Mouse (Mus musculus): ENCODE results near the gene Aebp2. TPM values are rescaled to one million over a fixed set of nuclear protein-coding genes. Genes with fewer than 3 reads are reported as not detected.
"Not testable (repeated sequence)": the region's sequence is repeated elsewhere in the genome, so short reads cannot be mapped to it uniquely, and the experiment has no call there.

Aebp2 gene
- polyA plus RNA-seq, 1 experiment from 2014 or later: 18.7 TPM

DNA sequence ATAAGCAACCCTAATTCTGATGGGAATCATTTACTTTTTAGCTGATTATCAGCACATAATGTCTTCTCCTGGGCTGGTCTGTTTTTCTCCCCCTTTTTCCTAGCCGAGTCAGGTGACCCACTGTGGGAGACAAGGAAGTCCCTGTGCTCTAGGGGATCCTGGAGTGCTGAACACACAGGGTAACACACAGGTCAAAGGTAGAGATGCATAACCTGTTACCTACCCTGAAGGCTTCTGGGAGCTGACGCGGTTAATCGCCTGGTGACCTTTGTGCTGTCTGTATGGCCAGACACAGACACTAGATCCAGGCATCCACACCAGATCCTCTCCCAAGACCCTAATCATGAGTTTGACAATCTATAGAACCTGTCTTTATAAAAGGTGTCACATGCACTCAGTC, 21.3 kb upstream of the Aebp2 start:
- no peak overlapping the region for H3K4me3 ChIP-seq (ENCODE audit: low read depth, low read length)
- H3K4me2 ChIP-seq (ENCODE audit: low read depth, low read length): no peak overlapping the region
- H3K9ac ChIP-seq (ENCODE audit: low read depth, low read length): no peak overlapping the region
- WGBS: 83% methylated on average over 4 of the region's 4 CpGs
- DNase-seq (ENCODE audit: low spot score) (no peak), ATAC-seq (ENCODE audit: low read depth) (no peak)
- H3K27ac ChIP-seq (replicated peaks; ENCODE audit: low read depth, low read length): no peak overlapping the region
- peaks cover 8% of the 10 kb centered on the region; the same call in 1 of the 2 replicates for H3K4me1 ChIP-seq (ENCODE audit: control insufficient read depth, insufficient read depth, low read length)
- no peaks in the 10 kb centered on the region for H3K27me3 ChIP-seq (replicated peaks; ENCODE audit: control insufficient read depth, insufficient read depth, low read length)
- H3K9me3 ChIP-seq (ENCODE audit: control insufficient read depth, low read length): no peaks in the 10 kb centered on the region
- H3K36me3 ChIP-seq (ENCODE audit: control insufficient read depth, insufficient read depth, low read length): peaks cover 19% of the 10 kb centered on the region

DNA sequence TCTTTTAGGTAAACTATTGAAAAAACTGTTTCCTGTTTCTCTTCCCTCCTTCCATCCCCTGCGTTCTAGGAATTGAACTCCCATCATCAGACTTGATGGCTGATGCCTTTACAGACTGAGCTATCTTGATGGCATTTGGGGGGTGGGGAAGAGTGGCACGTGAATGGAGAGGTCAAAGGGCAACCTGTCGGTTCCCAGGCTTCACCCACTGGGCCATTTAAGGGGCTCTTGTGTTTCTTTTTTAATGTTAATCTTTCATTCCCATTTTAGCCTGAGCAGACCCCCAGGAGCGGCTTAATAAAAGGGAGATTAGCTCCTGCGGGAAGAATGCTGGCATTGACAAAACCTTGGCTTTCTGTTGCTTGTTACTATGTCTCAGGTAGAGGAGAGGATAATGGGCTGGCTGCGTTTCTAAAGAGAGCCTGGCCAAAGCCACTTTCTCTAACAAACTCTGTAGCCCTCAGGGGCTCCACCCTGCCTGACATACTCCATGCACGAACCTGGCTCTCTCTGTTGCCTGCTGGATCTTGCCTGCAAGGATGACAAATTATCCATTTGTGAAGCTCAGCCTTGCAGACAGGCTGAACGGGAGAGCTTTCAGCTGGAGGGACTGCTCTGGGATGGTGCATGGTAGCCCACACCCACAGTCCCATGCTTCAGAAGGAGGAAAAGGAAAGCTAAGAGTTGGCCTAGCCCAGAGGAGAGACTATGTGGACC, 19.1 kb upstream of the Aebp2 start:
- Histone ChIP-seq H3K9ac (ENCODE audit: low read depth, low read length) (no peak overlapping the region), H3K9me3 (ENCODE audit: control insufficient read depth, low read length) (no peaks in the 10 kb centered on the region), H3K27me3 (replicated peaks; ENCODE audit: control insufficient read depth, insufficient read depth, low read length) (no peaks in the 10 kb centered on the region), H3K4me2 (ENCODE audit: low read depth, low read length) (no peak overlapping the region), H3K27ac (replicated peaks; ENCODE audit: low read depth, low read length) (peak overlapping the region; percentile 21; the same call in 1 of the 2 replicates), H3K4me1 (ENCODE audit: control insufficient read depth, insufficient read depth, low read length) (peaks cover 8% of the 10 kb centered on the region; the same call in 1 of the 2 replicates), H3K36me3 (ENCODE audit: control insufficient read depth, insufficient read depth, low read length) (no peaks in the 10 kb centered on the region), H3K4me3 (ENCODE audit: low read depth, low read length) (no peak overlapping the region)
- DNase-seq (ENCODE audit: low spot score) (peak; percentile 65), ATAC-seq (ENCODE audit: low read depth) (peak; percentile 61)
- 16% methylated on average over 8 of the region's 8 CpGs for WGBS

DNA sequence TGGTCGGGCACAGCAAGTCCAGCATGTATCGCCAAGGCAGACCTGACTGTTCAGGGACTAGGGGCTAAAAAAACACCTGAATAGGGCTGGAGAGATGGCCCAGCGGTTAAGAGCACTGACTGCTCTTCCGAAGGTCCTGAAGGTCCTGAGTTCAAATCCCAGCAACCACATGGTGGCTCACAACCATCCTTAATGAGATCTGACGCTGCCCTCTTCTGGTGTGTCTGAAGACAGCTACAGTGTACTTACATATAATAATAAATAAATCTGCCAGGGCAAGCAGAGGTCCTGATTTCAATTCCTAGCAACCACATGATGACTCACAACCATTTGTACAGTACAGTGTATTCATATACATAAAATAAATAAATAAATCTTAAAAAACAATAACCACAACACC, 17.3 kb upstream of the Aebp2 start:
- 83% methylated on average over 5 of the region's 5 CpGs for WGBS
- not testable (repeated sequence) for H3K9me3 ChIP-seq (ENCODE audit: control insufficient read depth, low read length); H3K4me2 ChIP-seq (ENCODE audit: low read depth, low read length); H3K4me3 ChIP-seq (ENCODE audit: low read depth, low read length); H3K27me3 ChIP-seq (replicated peaks; ENCODE audit: control insufficient read depth, insufficient read depth, low read length); H3K4me1 ChIP-seq (ENCODE audit: control insufficient read depth, insufficient read depth, low read length); ATAC-seq (ENCODE audit: low read depth); DNase-seq (ENCODE audit: low spot score); H3K27ac ChIP-seq (replicated peaks; ENCODE audit: low read depth, low read length); H3K9ac ChIP-seq (ENCODE audit: low read depth, low read length); H3K36me3 ChIP-seq (ENCODE audit: control insufficient read depth, insufficient read depth, low read length)

DNA sequence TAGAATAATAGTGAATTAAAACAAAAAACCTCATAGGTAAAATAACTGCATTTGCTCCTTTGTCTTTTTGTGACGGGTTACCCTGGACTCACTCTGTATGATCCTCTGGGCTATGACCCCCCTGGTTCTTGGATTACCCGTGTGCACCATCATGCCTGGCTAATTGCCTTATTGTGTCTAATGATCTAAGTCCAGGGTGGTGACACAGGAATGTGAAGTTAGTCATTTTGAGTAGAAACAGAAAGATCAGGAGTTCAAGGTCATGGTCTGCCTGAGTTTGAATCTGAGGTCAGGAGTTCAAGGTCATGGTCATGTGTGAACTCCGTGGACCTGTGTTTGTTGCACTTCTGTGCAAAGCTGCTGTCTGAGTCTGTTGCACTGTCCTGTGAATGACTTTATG, 16.7 kb upstream of the Aebp2 start:
- H3K27me3 ChIP-seq (replicated peaks; ENCODE audit: control insufficient read depth, insufficient read depth, low read length): no peaks in the 10 kb centered on the region
- DNase-seq (ENCODE audit: low spot score) (no peak), ATAC-seq (ENCODE audit: low read depth) (no peak)
- H3K4me3 ChIP-seq (ENCODE audit: low read depth, low read length): no peak overlapping the region
- H3K4me1 ChIP-seq (ENCODE audit: control insufficient read depth, insufficient read depth, low read length): peaks cover 8% of the 10 kb centered on the region; the same call in 1 of the 2 replicates
- 46% methylated on average over 3 of the region's 3 CpGs for WGBS
- H3K4me2 ChIP-seq (ENCODE audit: low read depth, low read length): no peak overlapping the region
- no peaks in the 10 kb centered on the region for H3K9me3 ChIP-seq (ENCODE audit: control insufficient read depth, low read length)
- no peaks in the 10 kb centered on the region for H3K36me3 ChIP-seq (ENCODE audit: control insufficient read depth, insufficient read depth, low read length)
- no peak overlapping the region for H3K9ac ChIP-seq (ENCODE audit: low read depth, low read length)
- no peak overlapping the region for H3K27ac ChIP-seq (replicated peaks; ENCODE audit: low read depth, low read length)

DNA sequence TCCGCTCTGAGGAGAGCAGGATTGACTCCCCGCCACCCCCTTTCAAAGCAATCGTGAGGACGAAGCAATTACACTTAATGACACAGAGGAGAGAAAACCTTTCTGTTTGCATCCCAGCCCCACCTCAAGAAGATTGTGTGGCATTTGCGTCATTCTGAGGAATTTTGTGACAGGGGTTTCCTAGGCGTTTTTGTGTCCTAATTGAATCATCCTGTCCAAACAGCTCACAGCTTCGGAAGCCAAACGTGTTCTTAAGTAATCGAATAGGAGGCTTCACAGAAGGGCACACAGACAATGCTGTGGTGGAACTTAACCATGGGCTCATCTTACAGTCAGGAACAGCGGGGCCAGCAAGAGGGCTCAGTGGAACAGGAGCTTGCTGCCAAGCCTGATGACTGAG, 15.9 kb upstream of the Aebp2 start:
- Histone ChIP-seq H3K27me3 (replicated peaks; ENCODE audit: control insufficient read depth, insufficient read depth, low read length) (no peaks in the 10 kb centered on the region), H3K4me2 (ENCODE audit: low read depth, low read length) (no peak overlapping the region), H3K4me1 (ENCODE audit: control insufficient read depth, insufficient read depth, low read length) (peaks cover 11% of the 10 kb centered on the region), H3K9ac (ENCODE audit: low read depth, low read length) (no peak overlapping the region), H3K27ac (replicated peaks; ENCODE audit: low read depth, low read length) (no peak overlapping the region; the same call in 1 of the 2 replicates), H3K36me3 (ENCODE audit: control insufficient read depth, insufficient read depth, low read length) (no peaks in the 10 kb centered on the region), H3K4me3 (ENCODE audit: low read depth, low read length) (no peak overlapping the region), H3K9me3 (ENCODE audit: control insufficient read depth, low read length) (no peaks in the 10 kb centered on the region)
- ATAC-seq (ENCODE audit: low read depth) (no peak), DNase-seq (ENCODE audit: low spot score) (peak; percentile 53)
- 27% methylated on average over 10 of the region's 10 CpGs for WGBS

DNA sequence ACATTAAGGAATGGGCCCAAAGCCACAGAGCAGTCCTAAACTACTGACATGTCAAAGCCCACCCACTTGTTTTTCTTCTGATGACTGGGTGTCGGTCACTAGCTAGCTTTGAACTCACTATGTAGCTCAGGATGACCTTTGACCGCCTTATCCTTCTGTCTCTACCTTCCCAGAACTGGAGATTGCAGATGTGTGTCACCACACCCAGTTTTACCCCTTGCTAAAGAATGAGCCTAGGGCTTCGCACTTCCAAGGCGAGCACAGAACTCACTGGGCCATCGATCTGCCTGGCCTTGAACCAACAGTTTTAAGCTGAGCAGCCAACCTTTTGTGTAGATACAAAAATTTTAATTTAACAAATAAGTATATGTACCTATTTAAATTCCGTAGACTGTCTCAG, 13.8 kb upstream of the Aebp2 start:
- no peak for ATAC-seq (ENCODE audit: low read depth)
- H3K36me3 ChIP-seq (ENCODE audit: control insufficient read depth, insufficient read depth, low read length): no peaks in the 10 kb centered on the region
- H3K27me3 ChIP-seq (replicated peaks; ENCODE audit: control insufficient read depth, insufficient read depth, low read length): no peaks in the 10 kb centered on the region
- no peak overlapping the region for H3K9ac ChIP-seq (ENCODE audit: low read depth, low read length)
- no peak overlapping the region for H3K4me3 ChIP-seq (ENCODE audit: low read depth, low read length)
- no peak overlapping the region for H3K27ac ChIP-seq (replicated peaks; ENCODE audit: low read depth, low read length)
- 91% methylated on average over 6 of the region's 6 CpGs for WGBS
- H3K9me3 ChIP-seq (ENCODE audit: control insufficient read depth, low read length): no peaks in the 10 kb centered on the region
- peaks cover 7% of the 10 kb centered on the region for H3K4me1 ChIP-seq (ENCODE audit: control insufficient read depth, insufficient read depth, low read length)
- no peak overlapping the region for H3K4me2 ChIP-seq (ENCODE audit: low read depth, low read length)
- no peak for DNase-seq (ENCODE audit: low spot score)

DNA sequence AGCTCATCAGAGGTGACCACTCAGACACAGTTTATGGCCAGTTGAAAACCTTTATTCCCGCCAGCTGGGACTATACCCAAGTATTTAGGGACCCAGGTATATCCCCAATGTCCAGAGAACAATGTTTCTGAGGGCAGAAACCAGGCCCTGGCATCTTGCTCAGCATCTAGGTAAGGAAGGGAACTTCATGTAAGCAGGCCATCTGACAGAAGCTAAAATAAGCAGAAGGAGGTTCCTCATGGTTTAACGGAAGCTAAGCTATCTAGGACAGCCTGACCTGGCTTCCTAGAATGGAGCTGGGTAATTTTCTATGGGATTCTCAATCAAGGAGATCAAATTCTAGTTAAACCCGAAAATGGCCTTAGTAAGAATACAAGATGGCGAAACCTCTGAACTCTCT, 12.9 kb upstream of the Aebp2 start:
- Histone ChIP-seq H3K9ac (ENCODE audit: low read depth, low read length) (no peak overlapping the region), H3K4me2 (ENCODE audit: low read depth, low read length) (no peak overlapping the region), H3K27me3 (replicated peaks; ENCODE audit: control insufficient read depth, insufficient read depth, low read length) (no peaks in the 10 kb centered on the region), H3K27ac (replicated peaks; ENCODE audit: low read depth, low read length) (no peak overlapping the region), H3K36me3 (ENCODE audit: control insufficient read depth, insufficient read depth, low read length) (no peaks in the 10 kb centered on the region), H3K9me3 (ENCODE audit: control insufficient read depth, low read length) (no peaks in the 10 kb centered on the region), H3K4me1 (ENCODE audit: control insufficient read depth, insufficient read depth, low read length) (peaks cover 6% of the 10 kb centered on the region), H3K4me3 (ENCODE audit: low read depth, low read length) (no peak overlapping the region)
- WGBS: 80% methylated on average over 4 of the region's 4 CpGs
- no peak for ATAC-seq (ENCODE audit: low read depth)
- no peak for DNase-seq (ENCODE audit: low spot score)

DNA sequence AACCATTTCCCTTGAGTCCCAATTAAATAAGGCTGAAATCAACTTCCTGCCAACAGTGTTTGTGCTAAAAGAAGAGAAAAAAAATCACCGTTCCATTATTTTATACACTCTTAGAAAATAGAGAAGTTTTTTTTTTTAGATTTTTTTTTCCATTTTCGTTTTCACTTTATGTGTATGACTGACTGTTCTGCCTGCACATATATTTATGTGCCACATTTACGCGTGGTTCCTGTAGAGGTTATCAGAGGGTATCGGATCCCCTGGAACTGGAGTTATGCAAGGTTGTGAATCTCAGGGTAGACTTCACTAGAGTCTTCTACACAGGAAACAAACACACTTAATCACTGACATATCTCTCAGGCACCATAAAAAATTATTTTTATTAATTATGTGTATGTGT, 12.3 kb upstream of the Aebp2 start:
- Histone ChIP-seq H3K4me3 (ENCODE audit: low read depth, low read length) (no peak overlapping the region), H3K36me3 (ENCODE audit: control insufficient read depth, insufficient read depth, low read length) (no peaks in the 10 kb centered on the region), H3K9ac (ENCODE audit: low read depth, low read length) (no peak overlapping the region), H3K4me1 (ENCODE audit: control insufficient read depth, insufficient read depth, low read length) (peaks cover 6% of the 10 kb centered on the region), H3K27ac (replicated peaks; ENCODE audit: low read depth, low read length) (no peak overlapping the region), H3K27me3 (replicated peaks; ENCODE audit: control insufficient read depth, insufficient read depth, low read length) (no peaks in the 10 kb centered on the region), H3K9me3 (ENCODE audit: control insufficient read depth, low read length) (no peaks in the 10 kb centered on the region), H3K4me2 (ENCODE audit: low read depth, low read length) (no peak overlapping the region)
- no peak for DNase-seq (ENCODE audit: low spot score)
- WGBS: 89% methylated on average over 5 of the region's 5 CpGs
- no peak for ATAC-seq (ENCODE audit: low read depth)

DNA sequence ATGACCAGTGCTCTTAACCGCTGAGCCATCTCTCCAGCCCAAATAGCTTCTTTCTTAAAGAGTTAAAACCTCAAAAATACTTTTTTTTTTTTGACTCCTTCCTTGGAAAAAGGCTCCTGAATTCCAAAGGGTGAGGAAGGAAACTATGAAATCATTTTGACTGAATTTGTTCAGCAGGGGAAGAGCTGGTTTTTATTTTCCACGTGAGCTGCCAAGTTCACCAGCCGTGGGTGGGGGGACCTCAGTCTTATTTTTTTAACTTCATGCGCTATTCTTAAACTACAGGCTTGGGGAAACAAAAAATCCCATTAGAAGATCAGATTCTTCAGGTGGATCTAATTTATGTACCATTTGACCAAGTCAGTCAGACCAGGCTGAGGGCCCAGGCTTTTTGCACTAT, 11.2 kb upstream of the Aebp2 start:
- H3K4me3 ChIP-seq (ENCODE audit: low read depth, low read length): no peak overlapping the region
- ATAC-seq (ENCODE audit: low read depth): no peak
- H3K36me3 ChIP-seq (ENCODE audit: control insufficient read depth, insufficient read depth, low read length): no peaks in the 10 kb centered on the region
- WGBS: 45% methylated on average over 4 of the region's 4 CpGs
- H3K4me2 ChIP-seq (ENCODE audit: low read depth, low read length): no peak overlapping the region
- DNase-seq (ENCODE audit: low spot score): peak; percentile 77
- peak overlapping the region; percentile 78 for H3K27ac ChIP-seq (replicated peaks; ENCODE audit: low read depth, low read length)
- H3K9ac ChIP-seq (ENCODE audit: low read depth, low read length): 0 out of 2 replicates have a peak overlapping the region, but pooled peaks have one; percentile 9
- H3K4me1 ChIP-seq (ENCODE audit: control insufficient read depth, insufficient read depth, low read length): peaks cover 6% of the 10 kb centered on the region
- H3K27me3 ChIP-seq (replicated peaks; ENCODE audit: control insufficient read depth, insufficient read depth, low read length): no peaks in the 10 kb centered on the region
- H3K9me3 ChIP-seq (ENCODE audit: control insufficient read depth, low read length): no peaks in the 10 kb centered on the region

Data from embryonic facial prominence, embryonic 14.5 days (tissue).